Mouse (Mus musculus): ENCODE measurements at regions not wholly inside any gene's neighbourhood (a gene's known extent, or its start where the extent isn't known, plus 50 kb on each side); places are given as distances from the start of the nearest gene placed in this dataset.

DNA sequence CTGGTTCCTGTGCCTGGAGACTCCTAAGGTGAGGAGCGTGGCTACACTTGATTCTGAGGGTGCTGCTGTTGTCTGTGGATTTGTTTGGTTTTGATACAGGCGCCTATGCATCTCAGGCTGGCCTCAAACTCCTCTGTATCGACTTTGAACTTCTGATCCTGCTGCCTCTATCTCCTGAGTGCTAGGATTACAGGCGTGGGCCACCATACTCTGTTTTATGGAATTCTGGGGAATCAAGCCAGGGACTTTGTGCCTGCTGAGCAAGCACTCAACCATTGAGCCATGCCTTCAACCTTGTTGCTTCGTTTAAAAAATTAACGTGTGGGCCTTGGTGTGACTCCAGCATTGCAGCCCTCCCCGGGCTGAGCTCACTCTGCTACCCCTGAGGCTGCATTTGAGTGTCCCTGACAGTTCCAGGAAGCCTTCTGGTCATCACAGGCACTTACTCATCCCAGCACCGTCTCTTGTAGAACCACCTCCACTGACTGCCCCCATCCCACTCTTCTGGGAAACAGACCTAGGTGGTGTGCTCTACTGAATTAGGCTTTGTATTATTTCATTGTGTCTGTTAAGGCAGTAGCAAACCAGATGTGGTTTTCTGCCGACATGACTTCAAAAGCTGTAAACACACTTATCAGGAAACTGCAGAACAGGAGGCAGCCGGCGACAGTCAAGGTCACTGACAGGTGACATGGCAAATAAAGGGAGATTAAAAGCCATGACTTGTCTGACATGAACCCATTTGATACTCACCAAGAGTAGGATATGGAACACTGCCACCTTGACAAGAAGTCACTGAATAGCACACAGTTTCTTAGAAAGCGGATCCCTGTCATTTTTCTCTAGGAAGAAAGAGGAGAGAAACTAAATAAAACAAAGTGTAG, 363.4 kb downstream of the Rps15a start:
- TF ChIP-seq CTCF (IDR thresholded peaks at IDR 0.05 in 2 of 3, conservative IDR thresholded peaks at IDR 0.05 in 1 of 3; ENCODE audit: control insufficient read depth in 1 of 3, insufficient read depth in 1 of 3, low read depth in 2 of 3, low read length in 3 of 3, poor library complexity in 1 of 3, severe bottlenecking in 1 of 3) (no peak), ZKSCAN1 (IDR thresholded peaks at IDR 0.05; ENCODE audit: low read depth, low read length) (no peak), KAT2A (conservative IDR thresholded peaks at IDR 0.05; ENCODE audit: low read depth, low read length) (no peak), TCF12 (IDR thresholded peaks at IDR 0.05; ENCODE audit: low read depth, low read length) (no peak), RAD21 (IDR thresholded peaks at IDR 0.05; ENCODE audit: low read depth, low read length) (no peak), USF2 (IDR thresholded peaks at IDR 0.05; ENCODE audit: borderline replicate concordance in 1 of 2, insufficient read depth in 1 of 2, low read depth in 1 of 2, low read length in 2 of 2) (no peak), POLR2A (IDR thresholded peaks at IDR 0.05; ENCODE audit: control insufficient read depth in 1 of 2, insufficient read depth in 1 of 2, low read depth in 1 of 2, low read length in 2 of 2, poor library complexity in 1 of 2) (no peak), MYC (IDR thresholded peaks at IDR 0.05; ENCODE audit: low read depth, low read length) (no peak), RCOR1 (IDR thresholded peaks at IDR 0.05; ENCODE audit: low read depth, low read length) (no peak), TBP (IDR thresholded peaks at IDR 0.05; ENCODE audit: low read depth, low read length) (no peak), MAFK (IDR thresholded peaks at IDR 0.05; ENCODE audit: borderline replicate concordance, low read depth, low read length) (no peak), ZC3H11A (IDR thresholded peaks at IDR 0.05; ENCODE audit: low read depth, low read length) (no peak), EP300 (IDR thresholded peaks at IDR 0.05; ENCODE audit: low read depth in 1 of 2, low read length in 2 of 2) (no peak), ELF1 (IDR thresholded peaks at IDR 0.05; ENCODE audit: low read depth, low read length) (no peak)
